Mouse (Mus musculus) CH12.LX (cell line): ENCODE measurements at regions not wholly inside any gene's neighbourhood (a gene's known extent, or its start where the extent isn't known, plus 50 kb on each side); places are given as distances from the start of the nearest gene placed in this dataset.

ENCODE experiments used
- DNase-seq: peaks from one replicate; pipeline ENCODE4 v3.0.0-alpha.2; 2013; ENCODE audit errors: extremely low read depth
- H3K27ac ChIP-seq: 2 replicates; pipeline ENCODE4 v1.5.1; 2012; ENCODE audit warnings: low read depth, mild to moderate bottlenecking, control low read depth, moderate library complexity; ENCODE audit not compliant: insufficient read depth
- H3K27me3 ChIP-seq: replicated peaks from 2 replicates; pipeline ENCODE3; 2012; ENCODE audit warnings: inconsistent platforms
- H3K36me3 ChIP-seq, 2 experiments: replicated peaks in 1 of 2; 2 replicates each; pipeline versions ENCODE3 to v1.6.1; 2012; ENCODE audit warnings: inconsistent platforms in 1 of 2, low read length in 1 of 2, mild to moderate bottlenecking in 1 of 2, mixed read lengths in 1 of 2, moderate library complexity in 1 of 2; ENCODE audit not compliant: control insufficient read depth in 1 of 2, insufficient read depth in 1 of 2
- H3K4me1 ChIP-seq, 2 experiments: 2 replicates each; pipeline ENCODE4 v1.6.1; 2012; ENCODE audit warnings: inconsistent platforms in 1 of 2, moderate library complexity in 1 of 2; ENCODE audit not compliant: insufficient read depth in 2 of 2, control insufficient read depth in 1 of 2
- H3K4me2 ChIP-seq: 2 replicates; pipeline ENCODE4 v1.6.1; 2012; ENCODE audit warnings: low read depth, mild to moderate bottlenecking, control low read depth; ENCODE audit not compliant: poor library complexity, insufficient read depth, severe bottlenecking
- H3K4me3 ChIP-seq, 3 experiments: fragments of 150-350 bp in 1 of 3; sonication (generic) in 1 of 3; replicated peaks in 1 of 3; 2 replicates each; pipeline versions ENCODE3 to v1.5.1; 2011 to 2012; ENCODE audit warnings: low read depth in 2 of 3, low read length in 2 of 3, mild to moderate bottlenecking in 2 of 3, moderate library complexity in 2 of 3, control low read depth in 1 of 3, improper control_type of control experiment in 1 of 3, inconsistent platforms in 1 of 3, mixed read lengths in 1 of 3; ENCODE audit not compliant: poor library complexity in 1 of 3
- H3K79me2 ChIP-seq: replicated peaks from 2 replicates; pipeline ENCODE4 v1.6.1; 2012; ENCODE audit warnings: mild to moderate bottlenecking, moderate library complexity; ENCODE audit not compliant: control insufficient read depth, poor library complexity, insufficient read depth, severe bottlenecking; ENCODE audit errors: extremely low read depth
- H3K9ac ChIP-seq: 2 replicates; pipeline ENCODE4 v1.6.1; 2012; ENCODE audit warnings: low read depth, mild to moderate bottlenecking, control low read depth, moderate library complexity; ENCODE audit not compliant: insufficient read depth
- H3K9me3 ChIP-seq: replicated peaks from 2 replicates; pipeline ENCODE3; 2012; ENCODE audit warnings: low read length, inconsistent platforms, mixed read lengths
- BHLHE40 ChIP-seq: IDR thresholded peaks from 2 replicates; pipeline ENCODE4 v1.6.1; 2011; ENCODE audit warnings: mild to moderate bottlenecking, low read depth, low read length, improper control_type of control experiment
- CHD1 ChIP-seq: IDR thresholded peaks from 2 replicates; pipeline ENCODE4 v1.6.1; 2012; ENCODE audit warnings: low read depth, low read length, improper control_type of control experiment, inconsistent platforms
- CHD2 ChIP-seq: IDR thresholded peaks from 2 replicates; pipeline ENCODE4 v1.6.1; 2011; ENCODE audit warnings: low read length, improper control_type of control experiment
- CTCF ChIP-seq, 2 experiments: IDR thresholded peaks in 1 of 2; conservative IDR thresholded peaks in 1 of 2; 2 replicates each; pipeline ENCODE4 v1.5.1; 2011 to 2012; ENCODE audit warnings: low read depth in 2 of 2, low read length in 2 of 2, improper control_type of control experiment in 1 of 2, inconsistent platforms in 1 of 2, mild to moderate bottlenecking in 1 of 2, moderate library complexity in 1 of 2
- E2F4 ChIP-seq: IDR thresholded peaks from 2 replicates; pipeline ENCODE4 v1.6.1; 2011; ENCODE audit warnings: low read depth, low read length, improper control_type of control experiment; ENCODE audit not compliant: insufficient replicate concordance
- EP300 ChIP-seq: IDR thresholded peaks from 2 replicates; pipeline ENCODE4 v1.6.1; 2011; ENCODE audit warnings: low read length, improper control_type of control experiment
- HCFC1 ChIP-seq: IDR thresholded peaks from 2 replicates; pipeline ENCODE4 v1.6.1; 2012; ENCODE audit warnings: low read depth, mild to moderate bottlenecking, inconsistent platforms, low read length, improper control_type of control experiment
- IRF4 ChIP-seq: IDR thresholded peaks from 2 replicates; pipeline ENCODE4 v1.6.1; 2014; ENCODE audit warnings: low read depth, mild to moderate bottlenecking, inconsistent platforms, low read length, improper control_type of control experiment
- JUN ChIP-seq: IDR thresholded peaks from 2 replicates; pipeline ENCODE4 v1.6.1; 2011; ENCODE audit warnings: low read depth, mild to moderate bottlenecking, low read length, improper control_type of control experiment, moderate library complexity; ENCODE audit not compliant: insufficient read depth
- JUND ChIP-seq: conservative IDR thresholded peaks from 2 replicates; pipeline ENCODE4 v1.6.1; 2011; ENCODE audit warnings: low read depth, low read length, improper control_type of control experiment
- MAFK ChIP-seq: IDR thresholded peaks from 2 replicates; pipeline ENCODE4 v1.6.1; 2011; ENCODE audit warnings: low read length, improper control_type of control experiment; ENCODE audit not compliant: insufficient replicate concordance
- MAZ ChIP-seq: IDR thresholded peaks from 2 replicates; pipeline ENCODE4 v1.6.1; 2012; ENCODE audit warnings: low read depth, mild to moderate bottlenecking, inconsistent platforms, low read length, improper control_type of control experiment, moderate library complexity
- MXI1 ChIP-seq: IDR thresholded peaks from 2 replicates; pipeline ENCODE4 v1.6.1; 2011; ENCODE audit warnings: mild to moderate bottlenecking, low read depth, low read length, improper control_type of control experiment
- NRF1 ChIP-seq: IDR thresholded peaks from 2 replicates; pipeline ENCODE4 v1.6.1; 2014; ENCODE audit warnings: low read depth, mild to moderate bottlenecking, inconsistent platforms, low read length, improper control_type of control experiment, moderate library complexity
- PAX5 ChIP-seq: IDR thresholded peaks from 2 replicates; pipeline ENCODE4 v1.6.1; 2012; ENCODE audit warnings: low read length, inconsistent platforms, mixed read lengths
- POLR2A ChIP-seq: IDR thresholded peaks from 2 replicates; pipeline ENCODE4 v1.6.1; 2011; ENCODE audit warnings: low read depth, mild to moderate bottlenecking, improper control_type of control experiment, low read length
- RAD21 ChIP-seq: IDR thresholded peaks from 2 replicates; pipeline ENCODE4 v1.6.1; 2011; ENCODE audit warnings: low read depth, mild to moderate bottlenecking, low read length, improper control_type of control experiment, moderate library complexity
- RCOR1 ChIP-seq: conservative IDR thresholded peaks from 2 replicates; pipeline ENCODE4 v1.6.1; 2012; ENCODE audit warnings: low read depth, mild to moderate bottlenecking, inconsistent platforms, low read length, improper control_type of control experiment
- SMC3 ChIP-seq: IDR thresholded peaks from 2 replicates; pipeline ENCODE4 v1.6.1; 2011; ENCODE audit warnings: low read depth, low read length, improper control_type of control experiment
- TBP ChIP-seq: conservative IDR thresholded peaks from 2 replicates; pipeline ENCODE4 v1.6.1; 2011; ENCODE audit warnings: low read depth, low read length, improper control_type of control experiment
- TCF12 ChIP-seq: IDR thresholded peaks from 2 replicates; pipeline ENCODE4 v1.6.1; 2014; ENCODE audit warnings: low read depth, mild to moderate bottlenecking, inconsistent platforms, low read length, improper control_type of control experiment
- UBTF ChIP-seq: IDR thresholded peaks from 2 replicates; pipeline ENCODE4 v1.6.1; 2012; ENCODE audit warnings: low read depth, mild to moderate bottlenecking, inconsistent platforms, low read length, improper control_type of control experiment, moderate library complexity
- USF1 ChIP-seq: IDR thresholded peaks from 2 replicates; pipeline ENCODE4 v1.6.1; 2014; ENCODE audit warnings: low read depth, mild to moderate bottlenecking, inconsistent platforms, low read length, improper control_type of control experiment
- ZMIZ1 ChIP-seq: IDR thresholded peaks from 2 replicates; pipeline ENCODE4 v1.6.1; 2012; ENCODE audit warnings: low read depth, mild to moderate bottlenecking, inconsistent platforms, low read length, improper control_type of control experiment
- ZNF384 ChIP-seq: IDR thresholded peaks from 2 replicates; pipeline ENCODE4 v1.6.1; 2012; ENCODE audit warnings: low read depth, low read length, improper control_type of control experiment, inconsistent platforms
- dilution Hi-C: fragments of 300-500 bp; cut with MboI; formaldehyde crosslinking; loops from 2 replicates; pipeline ENCODE4 v1.14.3; 2020; ENCODE audit warnings: low sequenced_read_pairs; ENCODE audit not compliant: extremely low pct_unique_long_range_greater_than_20kb, extremely low pct_ligation_motif_present
- in situ Hi-C: fragments of 300-500 bp; cut with MboI; formaldehyde crosslinking; loops from 3 replicates; pipeline ENCODE4 v1.14.3; 2019; ENCODE audit warnings: low sequenced_read_pairs, low pct_ligation_motif_present, low pct_unique_long_range_greater_than_20kb, mixed read lengths

- no peaks in the 10 kb centered on the region for H3K27me3 ChIP-seq
- in situ Hi-C loops (no loop called here), dilution Hi-C loops (no loop called here)
- no peak overlapping the region for H3K4me3 ChIP-seq
- H3K9ac ChIP-seq, result no peak overlapping the region
- H3K4me1 ChIP-seq, result no peaks in the 10 kb centered on the region
- H3K9me3 ChIP-seq, result no peaks in the 10 kb centered on the region
- no peak overlapping the region for H3K4me2 ChIP-seq
- TF ChIP-seq RCOR1 (no peak), CTCF (conservative IDR thresholded peaks at IDR 0.05 in 1 of 2, IDR thresholded peaks at IDR 0.05 in 1 of 2; ENCODE audit: low read depth in 2 of 2, low read length in 2 of 2) (no peak), MAFK (no peak), MAZ (no peak), CHD2 (no peak), IRF4 (no peak), CHD1 (no peak), TBP (no peak), JUN (no peak), MXI1 (no peak), NRF1 (no peak), POLR2A (no peak), JUND (no peak), ZNF384 (no peak), E2F4 (no peak), HCFC1 (no peak), BHLHE40 (no peak), USF1 (no peak), RAD21 (no peak)
- H3K36me3 ChIP-seq, result no peaks in the 10 kb centered on the region
- no peak overlapping the region for H3K27ac ChIP-seq
- no peak for DNase-seq
- no peaks in the 10 kb centered on the region for H3K79me2 ChIP-seq
These were observed 494.8 kb downstream of the Plekhb2 start for GRCm38 (mm10) chr1:35344539-35344938.

DNA sequence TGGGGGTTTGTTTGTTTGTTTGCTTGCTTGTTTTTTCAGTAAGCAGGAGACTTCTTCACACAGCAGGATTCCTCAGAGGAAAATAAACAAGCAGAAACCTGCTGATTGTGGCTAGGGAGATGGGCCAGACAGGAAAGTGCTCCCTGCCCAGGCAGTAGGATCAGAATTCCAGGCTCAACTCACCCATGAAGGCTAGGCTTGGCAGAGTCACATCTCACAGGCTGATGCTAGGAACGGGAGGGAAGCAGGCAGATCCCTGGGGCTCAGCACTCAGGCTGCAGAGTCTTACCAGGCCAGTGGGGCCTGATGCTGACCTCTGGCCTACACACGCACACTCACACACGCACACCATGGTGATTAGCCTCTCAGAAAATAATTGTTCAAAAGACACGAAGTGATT is 498.5 kb downstream of the Plekhb2 start:
- Histone ChIP-seq H3K36me3 (no peaks in the 10 kb centered on the region), H3K79me2 (no peaks in the 10 kb centered on the region), H3K4me2 (no peak overlapping the region), H3K27me3 (no peaks in the 10 kb centered on the region), H3K27ac (no peak overlapping the region), H3K9ac (no peak overlapping the region), H3K4me3 (no peak overlapping the region)
- dilution Hi-C loops, result no loop called here
- in situ Hi-C loops, result no loop called here
- DNase-seq, result no peak
- TF ChIP-seq EP300 (no peak), TCF12 (no peak), TBP (no peak), UBTF (no peak), MAZ (no peak), ZMIZ1 (no peak), PAX5 (no peak), JUND (no peak), CHD2 (no peak), SMC3 (no peak)
- TF ChIP-seq, all 38 proteins: peak for 0
- Histone ChIP-seq H3K9me3 (no peaks in the 10 kb centered on the region), H3K4me1 (no peaks in the 10 kb centered on the region)
